Mouse (Mus musculus) CD4-positive, CD25-positive, alpha-beta regulatory T cell, adult 4 months (primary cell): ENCODE data around the gene Utp4. TPM values are rescaled to one million over a fixed set of nuclear protein-coding genes. Genes with fewer than 3 reads are reported as not detected.
"Not testable (repeated sequence)": the region's sequence is repeated elsewhere in the genome, so short reads cannot be mapped to it uniquely, and the experiment has no call there.

Experiments
- ATAC-seq: one replicate; pipeline ENCODE4 v1.8.0; 2017
- polyA plus RNA-seq, 2 experiments: library from polyadenylated mRNA; unstranded; fragments of 100-300 nt; shearing (Covaris generic); gene quantifications; one replicate each; pipeline ENCODE4 v1.2.1; 2017

The Utp4 gene
- polyA plus RNA-seq: 10 to 100 TPM; 53.2 to 64.3 TPM

DNA sequence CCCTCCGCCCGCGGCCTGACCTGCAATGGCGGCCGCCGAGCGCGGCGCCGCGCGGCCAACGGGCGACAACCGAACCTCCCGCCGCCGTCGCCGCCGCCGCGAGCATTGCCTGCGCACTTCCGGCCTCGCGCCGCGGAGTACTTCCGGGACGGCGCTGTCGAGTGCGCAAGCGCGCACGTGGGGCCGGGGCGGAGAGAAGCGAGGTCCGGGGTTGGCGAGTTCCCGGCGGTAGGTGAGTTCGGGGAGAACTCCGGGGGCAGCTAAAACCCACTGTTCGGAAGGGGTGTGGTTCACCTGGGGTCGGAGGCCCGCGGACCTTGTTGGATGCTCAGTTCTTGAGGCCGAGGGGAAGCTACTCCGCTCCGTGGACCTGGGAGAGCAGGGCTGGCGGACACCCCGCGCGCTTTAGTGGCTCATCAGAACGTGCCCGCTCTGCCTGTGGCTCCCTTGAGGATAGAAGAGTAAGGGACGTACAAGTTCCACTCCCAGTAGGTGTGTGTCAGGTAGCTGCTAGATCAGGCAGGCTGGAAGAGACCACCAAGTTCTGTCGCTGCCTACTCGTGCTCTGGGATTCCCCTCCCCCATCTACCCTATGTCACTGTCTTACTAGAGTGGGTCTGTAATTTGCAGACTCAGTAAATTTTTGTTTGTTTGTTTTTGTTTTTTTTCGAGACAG is at the start of gene Utp4:
Gene Utp4, plus strand, starts transcription at position 156 of the 676 bp plus-strand sequence.
- peak; percentile 90 for ATAC-seq

DNA sequence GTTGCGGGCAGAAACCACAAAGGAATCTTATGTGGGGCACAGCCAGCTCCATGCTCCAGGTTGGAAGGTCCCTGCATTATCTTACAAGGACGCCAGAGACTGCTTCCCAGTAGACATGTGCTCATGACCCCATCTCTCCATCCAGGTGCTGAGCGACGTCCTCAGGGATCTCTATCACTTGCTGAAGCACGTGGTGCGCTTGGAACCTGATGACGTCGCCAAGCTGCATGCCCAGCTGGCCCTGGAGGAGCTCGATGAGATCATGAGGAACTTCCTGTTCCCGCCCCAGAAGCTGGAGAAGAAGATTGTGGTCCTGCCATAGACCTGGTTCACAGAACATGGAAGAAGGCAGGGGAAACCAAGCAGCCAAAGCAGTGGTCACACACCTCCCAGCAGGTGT is 43.4 kb upstream of the Utp4 start:
- ATAC-seq: no peak

DNA sequence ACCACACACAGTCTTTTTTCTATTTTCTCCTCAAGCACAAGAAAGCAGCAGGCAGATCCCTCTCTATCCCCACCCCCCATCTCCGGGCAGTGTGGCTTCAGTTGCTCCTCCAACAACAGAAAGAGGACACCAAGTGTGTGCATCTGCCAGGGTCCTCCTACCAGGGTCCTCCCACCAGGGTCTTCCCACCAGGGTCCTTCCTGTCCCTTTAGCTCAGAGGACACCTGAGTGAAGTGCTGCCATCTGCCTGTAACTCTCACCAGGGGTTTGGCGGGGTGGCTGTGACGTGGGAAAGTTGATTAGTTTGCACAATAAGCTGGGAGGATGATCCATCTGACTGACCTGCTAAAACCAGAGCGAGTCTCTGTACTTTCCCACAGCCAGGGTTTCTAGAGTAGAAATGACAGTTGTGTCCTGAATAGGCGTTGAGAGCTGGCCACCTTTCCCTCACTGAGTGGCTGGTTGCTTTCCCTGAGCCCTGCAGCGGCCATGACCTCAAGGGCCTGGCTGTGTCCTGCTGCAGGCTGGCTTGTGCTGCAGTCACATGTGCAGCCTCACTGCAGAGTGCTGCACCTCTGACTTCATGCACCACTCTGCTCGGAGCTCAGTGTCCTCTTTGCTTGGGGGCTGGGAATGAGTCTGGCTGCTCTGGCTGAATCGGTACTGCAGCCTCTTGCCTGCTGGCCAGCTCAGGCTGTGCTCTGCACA is 38.7 kb upstream of the Utp4 start:
- ATAC-seq: no peak

DNA sequence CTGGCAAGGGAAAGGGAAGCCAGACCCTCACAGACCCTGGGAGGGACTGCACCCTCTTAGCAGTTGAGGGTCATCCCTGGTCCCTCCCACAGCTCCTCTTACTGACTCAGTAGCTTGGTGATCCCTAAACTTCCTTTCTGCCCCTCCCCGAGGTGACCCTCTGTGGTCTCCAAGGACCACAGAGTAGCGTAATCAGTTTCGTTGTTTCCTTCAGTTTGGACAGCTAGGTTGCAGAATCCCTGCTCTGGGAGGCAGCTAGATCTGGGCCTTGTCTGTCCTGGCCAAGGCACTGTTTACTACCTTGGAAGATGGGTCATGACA is 38.2 kb upstream of the Utp4 start:
- no peak for ATAC-seq

DNA sequence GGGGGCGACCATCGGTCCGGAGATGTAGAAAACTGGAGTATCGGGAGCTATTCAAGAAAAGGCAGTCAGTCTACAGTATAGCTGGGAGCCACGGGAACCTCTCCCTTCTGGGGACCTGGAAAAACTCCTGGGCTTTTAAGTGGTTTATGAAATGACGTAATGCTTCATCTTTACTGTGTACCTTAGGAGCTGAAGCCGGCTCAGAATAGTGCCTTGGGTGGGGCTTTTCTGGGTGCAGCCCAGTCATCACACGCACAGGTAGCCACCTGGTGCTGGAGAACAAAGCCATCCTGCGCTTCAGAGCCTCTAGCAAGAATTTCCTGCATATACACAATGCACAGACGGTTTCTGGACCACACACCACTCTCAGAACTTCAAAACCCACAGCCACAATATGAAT is 30.6 kb upstream of the Utp4 start:
- no peak for ATAC-seq

DNA sequence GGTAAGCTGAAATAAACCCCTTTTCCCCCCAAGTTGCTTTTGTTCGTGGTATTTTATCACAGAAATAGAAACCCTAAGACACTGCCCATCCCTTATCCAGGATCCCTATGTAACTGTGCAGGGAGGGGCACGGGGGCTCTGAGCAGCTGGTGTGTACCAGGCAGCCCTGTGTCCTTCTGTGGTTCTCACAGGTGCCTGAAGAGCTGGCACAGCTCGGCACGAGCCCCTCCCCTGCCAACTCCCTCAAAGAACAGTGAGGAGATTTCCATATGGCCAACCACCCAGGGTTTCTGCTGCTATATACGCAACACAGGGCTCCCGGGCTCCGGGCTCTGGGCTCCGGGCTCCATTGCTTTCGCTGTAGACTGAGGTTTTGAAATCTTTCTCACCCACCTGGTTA is 28.1 kb upstream of the Utp4 start:
- no peak for ATAC-seq

DNA sequence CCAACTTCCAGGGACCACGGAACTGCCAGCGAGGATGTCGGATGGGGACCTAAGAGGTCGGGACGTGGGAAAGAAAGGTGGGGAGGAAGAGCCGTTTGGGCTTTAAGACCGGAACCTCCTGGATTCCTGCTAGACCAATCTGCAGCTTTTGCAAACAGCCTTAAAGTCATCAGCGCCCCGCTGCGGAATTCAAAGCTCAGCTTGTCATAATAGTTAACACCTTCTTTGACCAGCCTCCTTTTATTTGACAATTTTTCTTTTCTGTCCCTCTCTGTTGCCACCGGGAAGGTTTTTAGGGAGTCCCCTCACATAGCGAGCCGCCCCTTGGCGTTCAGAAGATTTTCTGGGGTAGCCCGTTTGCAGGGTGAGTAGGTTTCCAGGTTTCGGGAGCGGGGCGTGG is 23.4 kb upstream of the Utp4 start, which contains the start of gene Has3:
Gene Has3, plus strand, starts transcription at position 192 of the 400 bp plus-strand sequence.
- ATAC-seq: no peak

DNA sequence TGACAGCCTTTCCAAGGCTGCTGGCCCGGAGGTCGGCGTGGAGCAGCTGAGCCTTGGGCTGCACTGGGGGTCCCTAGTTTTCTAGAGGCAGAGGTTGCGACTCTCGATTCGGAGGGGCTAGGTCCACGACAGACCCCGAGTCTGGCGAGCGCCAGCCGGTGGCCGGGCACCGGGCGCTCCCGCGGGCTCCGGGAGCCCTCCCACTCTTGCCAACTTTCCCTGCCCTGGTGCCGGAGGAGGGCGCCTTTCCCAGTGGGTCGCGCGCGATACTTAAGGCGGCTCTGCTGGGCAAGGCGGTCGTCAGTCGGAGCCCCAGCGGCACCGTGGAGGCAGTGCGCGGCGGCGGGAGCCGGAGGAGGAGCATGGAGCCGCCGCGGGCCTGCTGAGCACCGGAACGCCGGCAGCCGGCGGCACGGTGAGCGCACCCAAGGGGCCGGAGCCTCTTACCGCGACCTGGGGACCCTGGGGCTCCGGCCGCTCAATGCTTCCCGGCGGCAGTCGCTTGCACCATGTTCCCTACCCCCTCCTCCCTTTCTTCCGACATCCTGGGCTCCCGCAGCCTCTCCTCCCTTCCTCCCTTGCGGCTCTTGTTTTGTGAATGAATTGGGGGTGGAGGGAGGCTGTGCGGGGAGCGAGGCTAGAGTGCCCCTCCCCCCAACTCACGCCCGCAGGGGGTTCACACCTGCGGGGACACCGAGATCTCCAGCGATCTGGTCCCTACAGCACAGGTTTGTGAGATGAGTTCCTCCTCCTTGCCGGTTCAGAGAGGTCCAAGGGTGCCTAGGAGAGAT is 22.7 kb upstream of the Utp4 start:
- ATAC-seq: no peak

DNA sequence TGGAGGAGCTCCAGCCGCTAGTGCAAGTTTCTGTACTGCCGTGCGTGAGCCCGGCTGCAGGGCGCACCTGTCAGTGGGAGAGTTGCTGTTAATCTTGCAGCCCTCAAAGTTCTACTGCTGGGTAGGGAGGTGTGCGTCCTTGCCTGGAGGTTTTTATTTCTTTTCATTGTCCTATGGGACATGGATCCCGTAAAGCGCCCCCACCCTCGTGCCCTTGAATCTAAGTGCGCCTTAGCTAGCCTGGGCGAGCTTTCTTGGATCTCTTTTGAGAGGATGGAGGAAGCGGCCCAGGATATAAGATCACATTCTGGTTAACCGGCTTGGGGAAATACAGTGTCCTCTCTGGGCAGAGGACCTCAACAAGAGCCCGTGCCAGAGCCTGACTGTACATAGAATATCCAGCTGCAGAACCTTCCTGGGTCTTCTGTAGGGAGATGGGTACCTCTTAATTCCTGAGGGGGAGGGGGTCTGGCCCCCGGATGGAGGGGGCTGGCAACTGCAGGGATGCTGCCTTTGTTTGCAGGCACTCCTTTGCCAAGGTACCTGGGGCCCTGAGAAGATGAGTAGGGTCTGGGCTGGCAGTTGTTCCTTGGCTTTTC is 22.0 kb upstream of the Utp4 start:
- no peak for ATAC-seq

DNA sequence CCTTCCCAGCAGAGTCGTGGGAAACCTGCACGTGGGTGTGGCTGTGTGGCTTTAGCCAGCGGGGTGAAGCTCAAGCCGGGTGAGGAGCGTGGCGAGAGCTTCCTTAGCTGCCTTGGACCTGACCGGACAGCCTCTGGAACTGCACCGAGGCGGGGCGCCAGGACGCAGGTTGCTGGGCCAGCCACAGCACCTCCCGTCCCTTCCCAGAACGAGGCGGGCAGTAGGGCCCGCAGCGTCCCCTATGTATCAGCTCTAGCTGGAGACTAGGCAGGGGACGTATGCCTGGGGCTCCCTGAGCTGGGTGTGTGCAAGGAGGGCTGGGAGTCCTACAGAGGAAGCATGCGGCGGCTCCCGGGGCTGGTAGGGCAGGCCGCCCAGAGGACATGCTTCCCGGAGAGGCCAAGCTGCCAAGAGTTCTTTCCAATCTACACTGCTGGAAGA is 21.5 kb upstream of the Utp4 start:
- ATAC-seq: no peak

DNA sequence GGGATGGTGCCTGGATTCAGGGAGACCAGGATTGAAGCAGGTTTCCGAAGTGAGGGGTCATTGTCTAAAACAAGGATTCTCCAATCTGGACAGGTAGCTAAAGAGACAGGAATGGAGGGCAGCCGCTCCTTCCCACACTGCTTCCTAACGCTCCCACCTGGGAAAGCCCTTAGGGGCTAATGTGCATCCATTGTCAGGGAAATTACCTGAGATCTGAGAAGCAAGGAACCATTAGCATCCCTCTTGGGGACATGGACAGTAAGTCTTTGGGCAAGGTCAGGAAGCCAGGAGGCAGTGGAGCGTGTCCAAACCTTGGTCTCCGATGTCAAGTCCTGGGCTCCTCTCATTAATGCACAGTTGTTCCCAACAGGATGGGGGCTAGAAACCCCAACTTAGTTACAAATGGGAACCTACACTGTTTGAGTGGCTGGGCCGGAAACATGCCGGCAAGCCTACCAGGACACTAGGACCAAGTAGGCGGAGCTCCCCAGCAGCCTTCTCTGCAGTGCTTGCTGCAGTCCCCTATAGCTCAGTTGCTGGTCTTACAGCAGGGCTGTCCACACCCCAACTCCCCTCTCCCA is 20.9 kb upstream of the Utp4 start:
- ATAC-seq: no peak

DNA sequence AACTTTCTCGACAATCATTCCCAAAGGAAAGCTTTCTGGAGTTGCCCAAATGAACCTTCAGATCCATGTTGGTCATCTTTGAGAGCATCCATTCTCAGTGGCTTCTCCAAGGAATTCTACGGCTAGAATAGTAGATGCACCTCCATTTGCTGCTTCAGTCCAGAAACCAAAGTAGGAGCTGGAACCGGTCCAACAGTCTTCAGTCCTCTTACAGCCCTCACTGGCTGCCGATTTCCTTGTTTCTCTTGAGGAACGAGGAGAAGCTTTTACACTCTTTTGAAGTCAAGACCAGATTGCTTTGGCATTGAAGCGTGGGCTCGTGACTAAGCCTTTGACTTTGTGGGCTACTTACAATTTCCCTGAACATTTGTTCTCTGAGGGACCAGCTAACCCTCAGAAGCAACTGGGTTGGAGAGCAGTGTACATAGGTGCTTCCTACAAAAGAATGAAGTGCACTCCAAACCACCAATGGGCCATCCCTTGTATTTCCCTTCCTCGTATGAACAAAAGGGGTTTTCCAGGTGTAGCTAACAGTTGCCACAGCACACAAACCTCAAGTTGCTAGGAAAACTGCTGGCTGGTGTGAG is 13.2 kb upstream of the Utp4 start:
- no peak for ATAC-seq

DNA sequence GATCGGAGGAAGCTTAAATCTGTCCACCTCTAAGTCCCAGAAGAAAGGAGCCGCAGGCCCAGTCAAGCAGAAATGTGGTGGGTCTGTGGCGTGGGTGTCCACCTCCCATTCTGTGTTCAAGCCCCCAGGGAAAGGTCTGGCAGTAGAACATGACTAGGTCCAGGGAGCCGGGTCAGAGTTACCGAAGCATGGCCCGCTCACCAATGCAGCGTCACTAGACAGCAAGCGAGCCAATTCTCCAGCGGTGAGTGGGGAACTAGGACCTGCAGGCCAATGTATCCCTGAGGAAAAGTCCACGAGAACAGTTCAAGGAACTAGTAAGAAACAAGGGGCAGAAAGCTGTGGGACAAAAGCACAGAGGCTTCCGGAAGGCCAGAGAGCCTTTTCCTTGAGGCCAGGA is 9.3 kb upstream of the Utp4 start:
- not testable (repeated sequence) for ATAC-seq

DNA sequence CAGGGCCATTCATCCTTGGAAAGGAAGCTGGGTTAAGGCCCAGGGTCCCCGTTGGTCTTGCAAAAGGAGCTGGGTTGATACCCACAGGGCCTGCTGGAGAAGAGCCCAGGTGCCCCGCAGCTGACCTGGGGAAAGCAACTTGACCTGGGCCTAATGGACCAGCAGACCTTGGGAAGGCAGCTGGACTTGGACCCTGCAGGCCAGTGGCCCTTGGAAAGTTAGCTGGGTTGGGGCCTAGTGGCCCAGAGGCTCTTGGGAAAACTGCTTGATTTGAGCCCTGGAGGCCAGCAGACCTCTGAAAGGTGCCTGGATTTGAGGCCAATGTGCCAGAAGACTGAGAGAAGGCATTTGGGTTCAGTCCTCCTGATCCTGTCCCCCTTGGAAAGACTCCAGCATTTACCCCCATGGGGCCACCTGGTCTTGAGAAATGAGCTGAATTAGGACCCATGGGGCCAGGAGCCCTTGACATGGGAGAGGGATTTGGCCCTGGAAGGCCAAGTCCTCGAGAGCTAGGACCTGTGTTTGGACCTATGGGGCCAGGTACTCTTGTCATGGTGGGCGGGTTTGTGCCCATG is 8.5 kb upstream of the Utp4 start:
- ATAC-seq: not testable (repeated sequence)

DNA sequence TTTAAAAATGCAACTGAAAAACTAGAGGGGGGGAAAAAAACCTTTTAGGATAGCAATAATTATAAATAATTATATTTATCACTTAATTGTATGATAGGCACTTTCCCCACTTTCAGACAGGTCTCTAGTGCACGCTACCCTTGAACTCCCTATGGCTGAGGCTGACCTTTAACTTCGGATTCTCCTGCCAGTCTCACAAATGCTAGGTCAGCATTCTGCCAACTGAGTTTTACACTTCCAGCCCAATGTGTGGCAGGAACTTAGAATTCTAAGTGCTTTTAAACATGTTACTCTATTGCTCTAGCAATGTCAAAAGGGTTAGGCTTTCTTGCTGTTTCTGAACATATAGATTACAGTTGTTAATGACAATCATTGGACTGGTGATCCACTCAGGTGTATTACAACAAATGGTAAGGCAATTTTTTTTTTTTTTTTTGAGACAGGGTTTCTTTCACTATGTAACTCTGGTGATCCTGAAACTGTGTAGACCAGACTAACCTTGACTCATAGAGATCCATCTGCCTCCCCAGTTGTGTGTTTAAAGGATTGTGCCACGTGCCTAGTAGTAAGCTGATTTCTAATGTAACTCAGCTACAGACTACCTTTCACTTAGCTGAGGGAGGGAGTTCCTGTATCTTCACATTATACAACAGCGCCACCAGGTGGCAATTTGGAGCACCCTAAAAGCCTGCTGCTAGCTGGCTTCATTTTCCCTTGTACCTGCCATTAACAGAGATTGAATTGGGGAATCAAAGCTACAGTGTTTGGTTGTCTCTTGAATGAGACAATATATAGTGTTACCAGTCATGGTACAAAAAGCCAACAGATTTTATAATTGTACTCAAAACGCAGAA is 5.9 kb upstream of the Utp4 start:
- ATAC-seq: peak; percentile 84

DNA sequence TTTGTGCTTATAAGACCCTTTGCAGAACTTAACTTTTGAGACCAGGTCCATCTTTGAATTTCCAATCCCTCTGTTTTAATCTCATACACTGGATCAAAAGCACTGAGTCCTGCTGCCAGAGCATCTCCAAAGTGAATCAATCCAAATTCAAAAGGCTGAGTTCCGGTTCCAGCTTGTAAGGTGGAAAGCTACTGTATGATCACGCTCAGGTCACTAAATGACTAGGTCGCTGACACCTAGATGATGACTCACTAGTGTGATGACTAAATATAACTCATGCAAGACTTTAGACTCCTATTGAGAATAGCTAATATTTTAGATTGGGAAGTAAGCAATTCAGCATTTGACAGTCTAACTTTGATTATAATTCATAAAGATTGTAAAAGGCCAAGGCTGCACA is 4.6 kb upstream of the Utp4 start:
- no peak for ATAC-seq

DNA sequence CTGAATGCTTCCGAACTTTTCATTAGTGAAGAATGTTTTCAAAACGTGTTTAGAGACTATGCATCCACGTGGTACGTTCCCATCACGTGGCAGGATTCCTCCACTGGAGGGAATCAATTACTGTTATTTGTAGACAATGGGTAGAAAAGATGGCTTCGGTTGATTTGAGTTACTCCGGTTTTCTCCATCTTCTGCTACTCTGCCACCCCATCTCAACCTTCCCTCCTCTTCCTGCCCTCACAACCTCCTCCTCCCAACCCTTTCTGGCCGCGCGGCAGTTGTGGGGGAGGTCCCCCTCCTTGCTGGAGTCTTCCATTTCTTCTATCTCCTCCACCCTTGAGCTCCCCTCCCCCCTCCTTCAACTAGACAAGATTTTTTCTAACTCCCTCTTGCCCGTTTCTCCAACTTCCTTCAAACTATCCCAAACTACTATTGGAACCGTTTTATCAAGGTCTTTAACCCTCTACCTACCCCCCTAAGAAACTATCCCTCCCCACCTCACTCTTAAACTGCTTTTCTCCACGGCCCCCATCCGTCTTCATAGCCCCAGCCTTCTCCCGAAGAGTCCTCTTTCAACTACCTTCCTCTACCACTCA is 1.1 kb upstream of the Utp4 start:
- peak; percentile 7 for ATAC-seq

DNA sequence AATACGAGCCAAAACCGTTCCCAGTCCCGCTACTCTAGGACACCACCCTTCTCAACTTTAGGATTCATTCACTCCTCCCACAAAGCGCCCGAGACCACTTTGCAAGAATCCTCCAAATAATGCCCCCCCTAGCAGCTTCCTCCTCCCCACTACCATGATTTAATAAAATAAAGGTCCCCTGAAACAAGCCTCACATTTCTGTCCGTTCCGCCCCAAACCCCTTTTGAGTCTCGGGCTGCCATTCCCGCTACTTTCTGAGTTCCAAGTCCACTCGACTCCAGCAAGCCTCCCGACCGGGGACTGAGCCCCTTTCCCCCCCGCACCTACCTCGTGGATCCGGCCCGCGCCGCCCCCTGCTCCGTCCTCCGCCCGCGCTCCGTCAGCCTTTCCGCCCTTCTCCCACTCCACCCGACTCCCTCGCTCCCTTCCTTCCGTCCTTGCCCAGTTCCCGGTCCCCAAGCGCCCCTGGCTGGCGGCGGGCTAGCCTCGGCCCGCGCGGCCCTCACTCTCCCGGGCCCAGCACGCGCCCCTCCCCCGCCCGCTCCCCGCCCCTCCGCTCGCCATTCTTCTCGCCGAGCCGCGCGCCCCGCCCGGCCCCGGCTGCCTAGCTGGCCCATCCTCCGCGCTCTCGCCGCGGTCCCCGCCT is 507 bp upstream of the Utp4 start:
- peak; percentile 36 for ATAC-seq

DNA sequence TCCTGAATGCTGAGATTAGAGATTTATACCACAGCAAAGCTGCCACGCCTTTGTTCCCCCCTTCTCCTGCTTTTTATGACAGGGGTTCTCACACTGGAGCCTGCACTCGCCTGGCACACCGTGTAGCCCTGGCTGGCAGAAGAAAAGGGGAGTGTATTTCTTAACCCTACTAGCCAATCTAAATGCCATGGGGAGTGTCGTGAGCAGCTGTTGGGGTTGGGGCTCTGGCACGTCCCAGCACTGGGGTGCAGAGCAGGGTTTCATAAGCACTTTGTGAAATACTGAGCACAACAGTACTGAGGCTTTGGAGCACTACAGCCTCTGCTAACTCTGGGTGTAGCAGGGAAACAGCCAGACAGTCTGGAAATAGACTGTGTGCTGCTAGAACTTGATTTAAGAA is 6.0 kb downstream of the Utp4 start:
- ATAC-seq: no peak
